Mouse (Mus musculus) Muller cell, postnatal 12 days (primary cell): ENCODE measurements around the gene Ppp1r14d.
A peak's percentile ranks its signal among the peaks of the same experiment; 100 is the strongest.

Experiments used
- DNase-seq: peaks from one replicate; pipeline ENCODE4 v3.0.0-alpha.2; 2015; ENCODE audit errors: inconsistent ontology term

Ppp1r14d gene

DNA sequence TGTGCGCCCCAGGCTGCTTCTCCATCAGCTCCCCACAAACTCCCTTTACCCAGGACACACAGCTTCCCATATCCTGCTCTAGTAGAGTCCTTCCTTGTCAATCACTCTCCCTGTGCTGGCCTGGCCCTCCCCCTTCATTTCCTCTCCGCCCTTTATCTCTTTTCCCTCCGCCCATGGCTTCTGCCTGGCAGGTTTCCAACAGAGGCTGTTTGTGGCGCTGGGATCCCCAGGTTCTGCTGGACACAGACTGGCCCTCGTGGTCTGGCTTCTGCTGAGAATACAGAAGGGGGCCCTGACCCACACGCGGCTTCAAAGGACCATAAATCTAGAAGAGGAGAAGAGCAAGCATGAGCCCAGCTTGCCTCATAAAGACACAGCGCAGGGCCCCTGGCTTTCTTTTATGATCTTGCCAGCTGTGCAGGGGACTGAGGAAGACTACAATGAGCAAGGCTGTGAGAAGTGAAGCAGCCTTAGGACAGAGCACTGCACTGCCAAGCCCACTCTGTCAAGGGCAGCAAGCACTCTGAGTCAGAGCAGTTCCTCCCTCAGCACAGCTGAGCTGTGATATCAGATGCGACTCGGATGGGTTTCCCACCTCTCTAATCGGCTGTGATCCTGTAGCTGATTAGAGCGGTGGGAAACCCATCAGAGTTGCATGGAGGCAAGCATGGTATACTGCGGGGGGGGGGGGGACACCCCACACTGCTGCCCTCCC lies 56.7 kb downstream of the Ppp1r14d start:
- DNase-seq, result peak; percentile 70

DNA sequence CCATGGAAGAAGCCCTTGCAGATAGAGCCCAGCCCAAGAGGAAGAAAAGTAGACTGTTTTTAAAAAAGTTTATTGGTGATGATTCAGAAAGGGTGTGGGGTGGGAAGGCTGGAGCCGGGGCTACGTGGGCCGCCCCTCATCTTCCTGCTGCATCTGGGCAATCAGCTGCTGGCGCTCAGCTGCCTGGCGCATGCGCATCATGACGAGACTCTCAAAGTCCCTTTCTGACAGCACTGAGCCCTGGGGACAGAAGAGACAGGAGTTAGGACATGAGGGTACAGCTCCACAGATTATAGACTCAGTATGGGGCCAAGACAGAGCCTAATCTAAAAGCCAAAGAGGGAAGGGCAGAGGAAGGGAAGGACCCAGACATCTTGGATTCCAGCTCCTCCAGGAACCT lies 57.3 kb downstream of the Ppp1r14d start:
- DNase-seq, result no peak

GRCm38 (mm10) chr2:119171574-119171973 lies 58.1 kb downstream of the Ppp1r14d start:
- DNase-seq, result no peak

DNA sequence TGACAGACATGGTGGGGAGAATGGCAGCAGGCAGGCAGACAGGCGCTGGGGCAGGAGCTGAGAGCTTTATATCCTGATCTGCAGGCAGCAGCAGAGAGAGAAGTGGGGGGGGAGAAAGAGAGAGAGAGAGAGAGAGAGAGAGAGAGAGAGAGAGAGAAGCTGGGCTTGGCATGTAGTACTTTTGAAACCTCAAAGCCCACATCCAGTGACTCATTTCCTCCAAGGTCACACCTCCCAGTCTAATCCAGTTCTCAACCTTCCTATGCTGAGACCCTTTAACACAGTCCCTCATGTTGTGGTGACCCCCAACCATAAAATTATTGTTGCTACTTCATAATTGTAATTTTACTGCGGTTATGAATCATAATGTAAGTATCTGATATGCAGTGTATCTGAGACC lies 59.4 kb downstream of the Ppp1r14d start:
- no peak for DNase-seq
